Mouse (Mus musculus) liver, postnatal 0 days (tissue): Measurements from ENCODE around the gene Zfp217.

ENCODE experiments used
- CTCF ChIP-seq: sonication (generic); IDR thresholded peaks from 2 replicates; pipeline ENCODE4 v1.5.1; 2016; ENCODE audit warnings: antibody characterized with exemption, low read depth
- EP300 ChIP-seq: IDR thresholded peaks from 2 replicates; pipeline ENCODE4 v1.6.1; 2016; ENCODE audit warnings: antibody characterized with exemption, low read depth, mild to moderate bottlenecking

GRCm38 (mm10) chr2:170185137-170185837 lies 37.4 kb upstream of the Zfp217 start:
- no peak for TF ChIP-seq CTCF
- no peak for TF ChIP-seq EP300
